Mouse (Mus musculus) myocyte (in vitro differentiated cells): ENCODE results near the gene Ugt1a10. TPM values are rescaled to one million over a fixed set of nuclear protein-coding genes. Genes with fewer than 3 reads are reported as not detected.

ENCODE experiments used
- H3K27me3 ChIP-seq: one replicate; pipeline ENCODE4 v1.6.1; 2011; ENCODE audit not compliant: control insufficient read depth, insufficient read depth, insufficient read length
- H3K36me3 ChIP-seq: one replicate; pipeline ENCODE4 v1.6.1; 2011; ENCODE audit not compliant: control insufficient read depth, insufficient read depth
- H3K4me2 ChIP-seq: one replicate; pipeline ENCODE4 v1.6.1; 2011; ENCODE audit warnings: low read depth, control low read depth
- H3K4me3 ChIP-seq: one replicate; pipeline ENCODE4 v1.5.1; 2011; ENCODE audit warnings: mild to moderate bottlenecking, control low read depth, moderate library complexity
- H3K79me2 ChIP-seq: one replicate; pipeline ENCODE4 v1.6.1; 2011; ENCODE audit not compliant: control insufficient read depth, insufficient read depth
- H3ac ChIP-seq: one replicate; pipeline ENCODE4 v1.6.1; 2011; ENCODE audit not compliant: control insufficient read depth, insufficient read length
- CEBPB ChIP-seq: IDR thresholded peaks from 2 replicates; pipeline ENCODE4 v1.6.1; 2011; ENCODE audit warnings: mild to moderate bottlenecking, moderate library complexity; ENCODE audit not compliant: poor library complexity, insufficient read depth, severe bottlenecking
- E2F4 ChIP-seq: IDR thresholded peaks from one replicate; pipeline ENCODE4 v1.6.1; 2011; ENCODE audit warnings: mild to moderate bottlenecking, control low read depth, moderate library complexity; ENCODE audit not compliant: insufficient read depth
- MAX ChIP-seq: IDR thresholded peaks from one replicate; pipeline ENCODE4 v1.6.1; 2011; ENCODE audit warnings: low read depth, mild to moderate bottlenecking, control low read depth
- MYOD1 ChIP-seq, 3 experiments: IDR thresholded peaks; one replicate each; pipeline ENCODE4 v1.6.1; 2011; ENCODE audit warnings: control low read depth in 2 of 3, low read depth in 2 of 3, mild to moderate bottlenecking in 2 of 3, moderate library complexity in 1 of 3; ENCODE audit not compliant: insufficient read length in 2 of 3, control insufficient read depth in 1 of 3
- MYOG ChIP-seq, 3 experiments: IDR thresholded peaks; one replicate each; pipeline ENCODE4 v1.6.1; 2011; ENCODE audit warnings: control low read depth in 2 of 3, low read depth in 2 of 3, mild to moderate bottlenecking in 2 of 3; ENCODE audit not compliant: insufficient read length in 2 of 3, control insufficient read depth in 1 of 3, insufficient read depth in 1 of 3
- POLR2A ChIP-seq: IDR thresholded peaks from one replicate; pipeline ENCODE4 v1.6.1; 2011; ENCODE audit warnings: low read depth, mild to moderate bottlenecking, control low read depth, moderate library complexity; ENCODE audit not compliant: insufficient read length
- POLR2AphosphoS2 ChIP-seq: IDR thresholded peaks from one replicate; pipeline ENCODE4 v1.6.1; 2011; ENCODE audit warnings: low read depth, control low read depth; ENCODE audit not compliant: insufficient read length
- REST ChIP-seq: IDR thresholded peaks from one replicate; pipeline ENCODE4 v1.6.1; 2011; ENCODE audit warnings: mild to moderate bottlenecking, control low read depth, moderate library complexity; ENCODE audit not compliant: insufficient read depth, insufficient read length
- SRF ChIP-seq: IDR thresholded peaks from one replicate; pipeline ENCODE4 v1.6.1; 2011; ENCODE audit warnings: low read depth; ENCODE audit not compliant: control insufficient read depth, insufficient read length
- TCF12 ChIP-seq: IDR thresholded peaks from one replicate; pipeline ENCODE4 v1.6.1; 2011; ENCODE audit warnings: mild to moderate bottlenecking, control low read depth; ENCODE audit not compliant: poor library complexity, insufficient read depth, severe bottlenecking
- TCF3 ChIP-seq: IDR thresholded peaks from one replicate; pipeline ENCODE4 v1.6.1; 2011; ENCODE audit warnings: low read depth, control low read depth; ENCODE audit not compliant: insufficient read length
- USF1 ChIP-seq: IDR thresholded peaks from one replicate; pipeline ENCODE4 v1.6.1; 2011; ENCODE audit warnings: low read depth, mild to moderate bottlenecking, control low read depth, moderate library complexity
- polyA plus RNA-seq: library from polyadenylated mRNA; unstranded; fragments of >200 nt; fragmentation: generic; extraction: Trizol; gene quantifications from one replicate; pipeline ENCODE4 v1.2.1, GENCODE M21; 2012; ENCODE audit warnings: missing spikeins

The Ugt1a10 gene
- polyA plus RNA-seq, 1 experiment: not detected

- Histone ChIP-seq H3K4me2 (no peak overlapping the region), H3K4me3 (no peak overlapping the region), H3ac (no peak overlapping the region), H3K79me2 (no peaks in the 10 kb centered on the region), H3K36me3 (no peaks in the 10 kb centered on the region), H3K27me3 (peaks cover 16% of the 10 kb centered on the region)
- no peak for TF ChIP-seq SRF
- no peak for TF ChIP-seq TCF3
These were observed 175.2 kb downstream of the Ugt1a10 start for GRCm38 (mm10) chr1:88230421-88230820.

GRCm38 (mm10) chr1:88230981-88231802, 176.0 kb downstream of the Ugt1a10 start:
- Histone ChIP-seq H3K79me2 (no peaks in the 10 kb centered on the region), H3ac (no peak overlapping the region), H3K27me3 (peaks cover 16% of the 10 kb centered on the region), H3K4me3 (no peak overlapping the region), H3K36me3 (no peaks in the 10 kb centered on the region), H3K4me2 (no peak overlapping the region)
- TF ChIP-seq TCF12 (no peak), POLR2A (no peak), MYOG (IDR thresholded peaks at IDR 0.05; ENCODE audit: control insufficient read depth in 1 of 3, insufficient read depth in 1 of 3, insufficient read length in 2 of 3, low read depth in 2 of 3) (no peak), REST (no peak), POLR2AphosphoS2 (no peak), E2F4 (no peak), TCF3 (no peak), CEBPB (no peak), USF1 (no peak), MAX (no peak), SRF (no peak), MYOD1 (IDR thresholded peaks at IDR 0.05; ENCODE audit: control insufficient read depth in 1 of 3, insufficient read length in 2 of 3, low read depth in 2 of 3) (no peak)

- Histone ChIP-seq H3K4me3 (no peak overlapping the region), H3K79me2 (no peaks in the 10 kb centered on the region), H3K36me3 (no peaks in the 10 kb centered on the region), H3K4me2 (no peak overlapping the region), H3ac (no peak overlapping the region), H3K27me3 (peaks cover 16% of the 10 kb centered on the region)
- TF ChIP-seq USF1: no peak
- TF ChIP-seq REST: no peak
- TF ChIP-seq CEBPB: no peak
These were observed 176.8 kb downstream of the Ugt1a10 start for GRCm38 (mm10) chr1:88231803-88232499.

DNA sequence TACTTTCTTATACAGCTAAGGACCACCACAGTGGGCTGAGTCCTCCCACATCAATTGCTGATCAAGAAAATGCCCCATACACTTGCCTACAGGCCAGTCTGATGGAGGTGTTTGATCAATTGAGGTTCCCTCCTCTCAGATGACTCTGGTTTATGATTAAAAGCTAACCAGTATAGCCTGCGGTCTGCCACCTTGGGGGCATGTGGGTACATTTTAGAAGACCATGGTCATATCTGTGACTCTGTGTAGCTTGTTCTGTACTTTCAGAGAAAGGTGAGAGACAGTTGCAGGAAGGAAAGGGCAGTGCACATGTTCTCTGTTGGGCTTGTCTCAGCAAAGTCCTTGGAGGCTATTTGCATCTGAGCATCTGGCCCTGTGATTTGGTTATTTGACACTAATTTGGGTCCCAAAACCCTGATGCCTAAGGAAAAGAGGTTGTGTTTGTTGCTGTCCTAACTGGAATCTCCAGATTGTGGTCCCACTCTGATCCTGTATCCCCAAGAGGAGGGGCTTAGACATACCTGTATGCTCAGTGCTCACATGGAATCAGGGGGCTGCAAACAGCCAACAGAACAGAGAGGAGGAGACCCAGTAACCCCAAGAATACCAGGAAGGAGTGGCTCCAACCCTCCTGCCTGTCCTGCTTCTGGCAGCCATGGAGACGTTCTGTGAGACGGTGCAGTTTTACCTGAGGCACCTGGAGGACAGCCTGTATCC, 177.6 kb downstream of the Ugt1a10 start:
- H3K79me2 ChIP-seq: no peaks in the 10 kb centered on the region
- H3K4me3 ChIP-seq: no peak overlapping the region
- H3K4me2 ChIP-seq: no peak overlapping the region
- no peaks in the 10 kb centered on the region for H3K36me3 ChIP-seq
- no peak overlapping the region for H3ac ChIP-seq
- peaks cover 23% of the 10 kb centered on the region for H3K27me3 ChIP-seq
- TF ChIP-seq CEBPB: no peak
- TF ChIP-seq MYOD1 (IDR thresholded peaks at IDR 0.05; ENCODE audit: control insufficient read depth in 1 of 3, insufficient read length in 2 of 3, low read depth in 2 of 3): no peak
- no peak for TF ChIP-seq POLR2AphosphoS2
- no peak for TF ChIP-seq REST
- no peak for TF ChIP-seq MAX
- no peak for TF ChIP-seq MYOG (IDR thresholded peaks at IDR 0.05; ENCODE audit: control insufficient read depth in 1 of 3, insufficient read depth in 1 of 3, insufficient read length in 2 of 3, low read depth in 2 of 3)
- TF ChIP-seq SRF: no peak
- TF ChIP-seq E2F4: no peak
- no peak for TF ChIP-seq USF1
- TF ChIP-seq TCF3: no peak
- no peak for TF ChIP-seq TCF12
- TF ChIP-seq POLR2A: no peak
